Mouse (Mus musculus) thymus, adult 2 months (tissue): ENCODE results near the gene Ubiad1.

Experiments used
- CTCF ChIP-seq: fragments of 200-500 bp; IDR thresholded peaks from 2 replicates; pipeline ENCODE4 v1.5.1; 2012; ENCODE audit warnings: mild to moderate bottlenecking, control low read depth, low read length, moderate library complexity, borderline replicate concordance; ENCODE audit not compliant: control insufficient read depth, poor library complexity, insufficient read depth; ENCODE audit errors: extremely low read depth
- POLR2A ChIP-seq: fragments of 200-500 bp; IDR thresholded peaks from 2 replicates; pipeline ENCODE4 v1.6.1; 2012; ENCODE audit warnings: mild to moderate bottlenecking, low read length, control low read depth, moderate library complexity; ENCODE audit not compliant: control insufficient read depth, poor library complexity, insufficient read depth; ENCODE audit errors: extremely low read depth

- no peak for TF ChIP-seq POLR2A
- TF ChIP-seq CTCF: no peak
Measured at GRCm38 (mm10) chr4:148466511-148467079, 22.0 kb upstream of the Ubiad1 start.
